Mouse (Mus musculus): ENCODE measurements around the gene Klk1b27. TPM values are rescaled to one million over a fixed set of nuclear protein-coding genes. Genes with fewer than 3 reads are reported as not detected.
"Not testable (repeated sequence)": the region's sequence is repeated elsewhere in the genome, so short reads cannot be mapped to it uniquely, and the experiment has no call there.

Gene Klk1b27
- not detected for total RNA-seq (2021)
- long read RNA-seq, experiment 1: 0 reads
- long read RNA-seq, experiment 2: 0 reads

GRCm38 (mm10) chr7:44051990-44052389 lies at the start of gene Klk1b27:
Gene Klk1b27, plus strand, starts transcription at chr7:44052290.
- DNase-seq (ENCODE audit: low spot score in 2 of 2): not testable (repeated sequence)

DNA sequence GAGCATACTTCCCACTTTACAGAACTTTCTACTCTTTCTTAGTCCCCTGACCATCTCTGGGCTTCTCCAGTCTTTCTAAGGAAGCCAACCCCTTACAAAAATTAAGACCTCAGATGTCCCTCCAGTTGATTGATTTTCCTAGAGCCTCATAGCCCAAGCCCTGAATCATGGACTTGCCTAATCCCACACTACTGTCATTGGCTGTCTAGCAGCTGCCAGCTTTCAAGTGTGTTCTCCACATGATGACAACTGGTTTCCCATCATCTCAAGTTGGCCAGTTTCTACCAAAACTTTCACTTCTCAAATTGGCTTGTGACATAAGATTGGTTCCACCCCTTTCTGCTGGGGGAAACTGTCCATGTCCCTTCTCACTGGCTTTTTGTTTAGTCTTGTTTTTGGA lies 47.2 kb upstream of the Klk1b27 start:
- no peak for DNase-seq (ENCODE audit: low spot score in 2 of 2)

GRCm38 (mm10) chr7:44011868-44012267 lies 40.2 kb upstream of the Klk1b27 start, which contains the start of gene Klk1b26:
Gene Klk1b26, plus strand, starts transcription at chr7:44012168.
- not testable (repeated sequence) for DNase-seq (ENCODE audit: low spot score in 2 of 2)

- not testable (repeated sequence) for DNase-seq (ENCODE audit: low spot score in 2 of 2)
Observed at GRCm38 (mm10) chr7:44014666-44015065, 37.4 kb upstream of the Klk1b27 start.

DNA sequence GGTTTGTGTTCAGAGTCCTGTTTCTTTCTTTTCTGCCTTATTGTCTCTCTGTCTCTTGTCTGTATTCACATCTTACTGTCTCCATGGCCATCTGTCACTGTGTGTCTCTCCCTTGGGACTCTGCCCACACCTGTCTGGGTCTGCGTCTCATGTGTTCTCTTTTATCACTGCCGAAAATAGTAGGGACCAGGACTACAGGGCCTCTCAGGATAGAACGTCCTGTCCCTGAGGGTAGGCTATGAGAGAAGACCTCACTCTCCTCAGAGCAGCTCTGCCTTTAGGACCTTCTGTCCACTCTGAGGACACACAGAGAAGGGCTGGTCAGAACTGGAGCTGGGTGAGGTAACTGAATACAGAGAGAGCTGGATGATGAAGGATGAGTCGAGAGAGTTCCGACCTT lies 37.0 kb upstream of the Klk1b27 start:
- DNase-seq (ENCODE audit: low spot score in 2 of 2): no peak

GRCm38 (mm10) chr7:44072117-44072516 lies 20.0 kb downstream of the Klk1b27 start:
- DNase-seq (ENCODE audit: low spot score in 2 of 2): no peak

DNA sequence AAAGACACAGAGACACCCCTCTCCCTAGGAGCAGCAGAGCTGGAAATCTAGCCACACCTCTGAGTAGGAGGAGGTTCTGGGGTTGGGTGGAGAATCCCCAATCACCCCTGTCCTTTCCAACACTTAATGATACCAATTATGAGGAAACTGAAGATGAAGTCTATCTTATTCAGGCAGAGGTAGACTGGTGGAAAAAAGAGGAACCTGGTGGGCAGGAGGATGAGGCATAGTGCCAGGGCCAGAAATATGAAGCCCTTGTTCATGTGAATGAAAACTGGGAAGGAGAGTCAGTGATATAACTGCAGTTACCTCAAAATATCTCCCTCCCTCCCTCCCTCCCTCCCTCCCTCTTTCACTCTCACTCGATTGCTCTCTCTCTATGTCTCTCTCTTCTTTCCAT lies 25.6 kb downstream of the Klk1b27 start:
- DNase-seq (ENCODE audit: low spot score in 2 of 2): no peak

DNA sequence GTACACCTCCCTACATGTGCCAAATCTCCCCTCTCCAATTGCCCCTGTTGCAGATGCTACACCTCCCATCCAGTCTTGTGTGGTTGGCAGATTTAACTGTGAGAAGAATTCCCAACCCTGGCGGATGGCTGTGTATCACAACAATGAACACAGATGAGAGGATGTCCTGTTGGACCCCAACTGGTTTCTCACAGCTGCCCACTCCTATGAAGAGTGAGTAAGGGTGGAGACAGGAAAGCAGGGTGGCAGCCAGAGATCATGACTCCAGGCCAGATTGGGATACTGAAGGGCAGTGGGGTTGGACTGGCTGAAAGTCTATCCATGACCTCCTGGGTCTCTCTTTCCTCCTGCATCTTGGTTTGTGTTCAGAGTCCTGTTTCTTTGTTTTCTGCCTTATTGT lies 44.0 kb downstream of the Klk1b27 start:
- DNase-seq (ENCODE audit: low spot score in 2 of 2): no peak

DNA sequence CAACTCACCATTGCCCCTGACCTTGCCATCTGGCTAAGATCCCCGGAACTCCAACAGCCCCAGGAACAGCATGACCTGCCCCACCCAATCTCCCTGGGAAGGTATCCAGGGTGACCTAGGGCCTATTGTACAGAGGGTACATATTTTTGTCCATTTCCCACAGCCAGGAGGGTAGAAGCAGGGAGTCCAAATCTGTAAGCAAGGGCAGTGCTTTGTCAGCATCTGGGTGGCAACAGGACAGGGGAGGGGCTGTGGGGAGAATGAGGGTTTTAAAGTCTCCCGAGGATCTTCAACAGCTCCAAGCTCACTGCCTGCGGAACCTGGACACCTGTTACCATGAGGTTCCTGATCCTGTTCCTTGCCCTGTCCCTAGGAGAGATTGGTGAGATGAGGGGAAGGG lies 49.9 kb downstream of the Klk1b27 start, which contains the start of gene Klk1b21:
Gene Klk1b21 (plus strand): TSS at position 301 of the 400 bp plus-strand sequence.
- not testable (repeated sequence) for DNase-seq (ENCODE audit: low spot score in 2 of 2)

Other genes with a start within 250 kb of the Klk1b27 start
- not detected for gene Klk7, start 241.0 kb upstream of the Klk1b27 start, total RNA-seq (2021)
- not detected for gene Klk6, start 227.8 kb upstream of the Klk1b27 start, total RNA-seq (2021)
- not detected for gene Klk5, start 210.3 kb upstream of the Klk1b27 start, total RNA-seq (2021)
- gene Klk4, start 171.1 kb upstream of the Klk1b27 start, total RNA-seq (2021): not detected
- not detected for gene Klk15, start 118.5 kb upstream of the Klk1b27 start, total RNA-seq (2021)
- gene Klk1b8, start 101.6 kb upstream of the Klk1b27 start, total RNA-seq (2021): not detected
- gene Klk1b1, start 85.5 kb upstream of the Klk1b27 start, total RNA-seq (2021): not detected
- not detected for gene Klk1b9, start 76.2 kb upstream of the Klk1b27 start, total RNA-seq (2021)
- under 1 TPM in 1 of 2 experiments, not detected in 1; 0.36 TPM for gene Klk1b11, start 56.4 kb upstream of the Klk1b27 start, total RNA-seq (2021)
- gene Klk1b26, start 40.1 kb upstream of the Klk1b27 start, total RNA-seq (2021): not detected
- not detected for gene Klk1b21, start 50.0 kb downstream of the Klk1b27 start, total RNA-seq (2021)
- not detected for gene Klk1b22, start 60.4 kb downstream of the Klk1b27 start, total RNA-seq (2021)
- not detected for gene Klk1b16, start 84.5 kb downstream of the Klk1b27 start, total RNA-seq (2021)
- gene Klk1b24, start 135.9 kb downstream of the Klk1b27 start, total RNA-seq (2021): not detected
- gene Klk1b3, start 145.9 kb downstream of the Klk1b27 start, total RNA-seq (2021): not detected
- not detected for gene Klk1b4, start 155.1 kb downstream of the Klk1b27 start, total RNA-seq (2021)
- under 1 TPM in 1 of 2 experiments, not detected in 1; 0.59 TPM for gene Klk1b5, start 163.7 kb downstream of the Klk1b27 start, total RNA-seq (2021)
- 10 to 100 TPM in 1 of 2 experiments, not detected in 1; 41.2 TPM for gene Klk1, start 173.1 kb downstream of the Klk1b27 start, total RNA-seq (2021)
- not detected for gene Gm36864, start 183.9 kb downstream of the Klk1b27 start, total RNA-seq (2021)
- 1 to 10 TPM in 1 of 2 experiments, under 1 TPM in 1; 0.96 to 1.2 TPM for gene 1700028J19Rik, start 194.4 kb downstream of the Klk1b27 start, total RNA-seq (2021)
- 100 to 1,000 TPM; 210 to 226 TPM for gene 2410002F23Rik, start 194.4 kb downstream of the Klk1b27 start, total RNA-seq (2021)
- gene Acp4, start 205.1 kb downstream of the Klk1b27 start, total RNA-seq (2021): not detected
- not detected for gene Gm15517, start 209.2 kb downstream of the Klk1b27 start, total RNA-seq (2021)

All from adrenal gland, postnatal 4 days (tissue).